Mouse (Mus musculus) kidney, adult 2 months (tissue): ENCODE data around the gene Mrps14. TPM values are rescaled to one million over a fixed set of nuclear protein-coding genes. Genes with fewer than 3 reads are reported as not detected.

ENCODE experiments used
- DNase-seq: peaks from one replicate; pipeline ENCODE4 v3.0.0; 2021
- H3K27ac ChIP-seq: fragments of 200-500 bp; 2 replicates; pipeline ENCODE4 v1.5.1; 2012; ENCODE audit warnings: low read depth, low read length, control low read depth, inconsistent platforms; ENCODE audit not compliant: insufficient read depth
- H3K27me3 ChIP-seq: fragments of 200-500 bp; replicated peaks from 2 replicates; pipeline ENCODE4 v1.6.1; 2012; ENCODE audit warnings: mild to moderate bottlenecking, moderate library complexity, low read length, inconsistent platforms; ENCODE audit not compliant: control insufficient read depth, insufficient read depth
- H3K36me3 ChIP-seq: fragments of 200-500 bp; 2 replicates; pipeline ENCODE4 v1.6.1; 2012; ENCODE audit warnings: mild to moderate bottlenecking, moderate library complexity, low read length, inconsistent platforms; ENCODE audit not compliant: control insufficient read depth, insufficient read depth
- H3K4me1 ChIP-seq: fragments of 200-500 bp; 2 replicates; pipeline ENCODE4 v1.6.1; 2011; ENCODE audit warnings: low read length; ENCODE audit not compliant: control insufficient read depth, insufficient read depth
- H3K4me3 ChIP-seq: fragments of 200-500 bp; 2 replicates; pipeline ENCODE4 v1.5.1; 2011; ENCODE audit warnings: mild to moderate bottlenecking, low read depth, low read length, control low read depth; ENCODE audit not compliant: insufficient read depth
- CTCF ChIP-seq: fragments of 200-500 bp; conservative IDR thresholded peaks from 2 replicates; pipeline ENCODE4 v1.5.1; 2011; ENCODE audit warnings: low read depth, mild to moderate bottlenecking, control low read depth, low read length, moderate library complexity, mixed read lengths; ENCODE audit not compliant: insufficient read depth, insufficient read length
- POLR2A ChIP-seq: fragments of 200-500 bp; IDR thresholded peaks from one replicate; pipeline ENCODE4 v1.6.1; 2011; ENCODE audit warnings: low read depth, low read length, control low read depth
- WGBS: fragments of 180-500 bp; shearing (Covaris S2); methylation state at CpG from one replicate; pipeline ENCODE4 v1.1.7; 2018; 5-methylcytosine and 5-hydroxymethylcytosine counted together
- polyA plus RNA-seq: library from polyadenylated mRNA; depleted of rRNA; stranded (reverse); fragments of >200 nt; gene quantifications from 2 replicates; pipeline ENCODE4 v1.2.3, GENCODE M21; 2012; rRNA removed

Gene Mrps14
- 42.3 and 53.5 TPM in 2 replicates for polyA plus RNA-seq

DNA sequence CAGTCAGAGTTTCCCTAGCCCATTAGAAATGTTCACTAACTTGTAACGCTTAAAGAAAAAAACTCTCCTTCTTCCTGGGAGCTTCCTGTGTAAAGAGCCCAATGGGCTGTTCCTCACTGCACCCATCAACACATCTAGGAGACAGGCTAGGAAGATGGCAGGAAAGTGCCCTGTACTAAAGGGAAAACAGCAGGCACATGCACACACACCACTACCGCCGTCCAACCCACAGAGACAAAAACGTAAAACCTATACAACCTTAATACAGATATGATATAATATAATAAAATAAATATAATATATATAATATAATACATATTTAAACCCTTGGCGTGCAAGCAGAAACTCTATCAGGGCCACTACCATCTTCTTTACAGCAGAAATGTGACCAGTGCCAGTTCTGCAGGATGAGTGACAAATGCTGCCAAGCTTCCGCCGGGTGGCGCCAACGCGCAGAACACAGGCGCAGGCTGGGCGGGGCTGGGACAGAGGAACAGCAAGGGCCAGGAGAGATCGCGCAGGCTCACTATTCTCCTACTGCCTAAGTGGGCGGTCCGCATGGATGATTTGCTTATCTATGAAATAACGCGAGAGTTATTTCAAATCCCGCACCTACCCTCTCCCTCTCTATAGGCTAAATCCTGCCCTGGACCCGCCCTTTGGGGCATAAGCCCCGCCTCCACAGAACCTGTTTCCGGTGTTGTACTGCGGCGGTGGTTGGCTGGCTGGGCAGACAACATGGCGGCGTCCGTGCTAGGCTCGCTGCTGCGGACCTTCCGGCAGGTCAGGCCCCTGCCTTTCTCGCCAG lies at the start of gene Mrps14:
Mrps14 (plus strand) TSS at position 687 of the 808 bp plus-strand sequence.
- 0 out of 2 replicates have a peak, but pooled peaks cover 3% of the 10 kb centered on the region for H3K4me1 ChIP-seq
- H3K36me3 ChIP-seq, result no peaks in the 10 kb centered on the region; the same call in 1 of the 2 replicates
- H3K27me3 ChIP-seq, result no peaks in the 10 kb centered on the region
- H3K27ac ChIP-seq, result peak within 1 kb of the TSS; percentile 70
- TF ChIP-seq POLR2A (no peak), CTCF (peak; percentile 83)
- 5% methylated on average over 31 of the region's 31 CpGs for WGBS
- H3K4me3 ChIP-seq, result peak within 1 kb of the TSS; percentile 98
- peak; percentile 99 for DNase-seq

DNA sequence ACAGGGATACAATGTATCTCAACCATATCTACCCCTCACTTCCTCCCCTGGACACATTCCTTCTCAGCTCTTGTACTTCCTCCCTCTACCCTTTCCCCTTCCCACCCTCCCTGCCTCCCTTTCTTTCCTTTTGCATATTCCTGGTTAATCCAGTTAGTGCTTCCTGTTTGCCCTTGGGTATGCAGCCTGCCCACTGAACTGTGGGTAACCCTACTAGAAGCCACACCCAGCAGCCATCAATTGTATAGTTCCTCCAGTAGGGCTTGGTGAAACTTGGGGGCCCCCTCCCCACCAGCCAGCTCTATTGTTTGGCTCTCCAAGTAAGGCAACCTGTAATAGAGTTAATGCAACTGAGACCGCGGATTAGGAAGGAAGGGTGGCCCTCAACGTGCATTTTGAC lies 49.4 kb upstream of the Mrps14 start:
- H3K27me3 ChIP-seq, result no peaks in the 10 kb centered on the region
- no peaks in the 10 kb centered on the region for H3K4me1 ChIP-seq
- no peaks in the 10 kb centered on the region for H3K36me3 ChIP-seq
- no peak for DNase-seq
- no peak overlapping the region for H3K4me3 ChIP-seq
- WGBS, result 70% methylated on average over 3 of the region's 3 CpGs
- H3K27ac ChIP-seq, result no peak overlapping the region
- TF ChIP-seq POLR2A (no peak), CTCF (no peak)

DNA sequence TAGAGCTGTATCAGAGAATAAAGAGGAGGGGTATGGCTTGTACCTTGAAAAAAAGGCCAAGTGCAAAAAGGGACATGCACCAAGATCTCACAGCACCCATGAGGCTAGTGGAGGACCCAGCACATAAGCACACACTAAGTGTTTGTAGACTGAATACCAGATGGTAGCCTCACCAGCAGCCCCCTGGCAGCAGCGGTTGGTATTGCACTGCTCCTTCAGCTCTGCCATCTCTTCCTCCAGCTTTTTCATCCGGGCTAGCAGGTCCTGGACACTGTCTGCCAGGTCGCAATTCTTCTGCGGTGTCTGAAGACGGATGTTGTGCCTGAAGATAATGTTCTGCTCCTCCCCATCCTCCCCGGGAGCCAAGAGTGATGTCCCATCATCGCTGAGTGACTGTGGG lies 47.7 kb upstream of the Mrps14 start:
- Histone ChIP-seq H3K36me3 (no peaks in the 10 kb centered on the region), H3K4me1 (no peaks in the 10 kb centered on the region), H3K27ac (no peak overlapping the region), H3K27me3 (no peaks in the 10 kb centered on the region), H3K4me3 (no peak overlapping the region)
- DNase-seq, result no peak
- no peak for TF ChIP-seq POLR2A
- TF ChIP-seq CTCF, result no peak
- 79% methylated on average over 7 of the region's 7 CpGs for WGBS

DNA sequence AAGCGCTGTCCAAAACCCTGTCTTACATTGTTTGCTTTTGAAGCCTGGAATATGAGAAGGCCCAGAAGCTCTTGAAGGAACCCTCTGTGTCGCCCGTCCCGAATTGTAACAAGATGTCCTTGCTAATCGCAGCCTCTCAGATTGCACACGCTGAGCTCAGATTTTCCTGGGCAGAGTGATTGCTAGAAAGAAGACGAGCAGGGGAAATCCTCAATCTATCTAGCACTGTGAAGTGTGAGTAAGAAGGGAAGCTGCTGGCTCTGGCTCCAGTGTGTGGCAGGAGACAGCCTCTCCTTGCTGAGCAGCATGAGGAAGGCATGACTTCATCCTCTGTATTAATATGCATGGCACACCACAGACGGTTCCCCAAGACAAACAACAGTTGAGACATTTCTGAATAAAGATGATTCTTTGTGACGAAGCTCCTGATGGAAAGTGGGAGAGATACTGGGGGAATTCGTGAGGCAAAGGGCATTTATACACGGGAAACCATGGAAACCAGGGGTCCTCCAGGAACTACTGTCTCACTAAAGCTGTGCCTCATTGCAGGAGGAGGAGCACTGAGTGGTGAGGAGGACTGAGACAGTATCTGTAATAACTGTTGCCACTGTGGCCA lies 45.6 kb upstream of the Mrps14 start:
- Histone ChIP-seq H3K4me3 (no peak overlapping the region), H3K27me3 (no peaks in the 10 kb centered on the region), H3K36me3 (no peaks in the 10 kb centered on the region), H3K4me1 (no peaks in the 10 kb centered on the region), H3K27ac (no peak overlapping the region)
- DNase-seq, result no peak
- 42% methylated on average over 11 of the region's 11 CpGs for WGBS
- TF ChIP-seq CTCF (no peak), POLR2A (no peak)

DNA sequence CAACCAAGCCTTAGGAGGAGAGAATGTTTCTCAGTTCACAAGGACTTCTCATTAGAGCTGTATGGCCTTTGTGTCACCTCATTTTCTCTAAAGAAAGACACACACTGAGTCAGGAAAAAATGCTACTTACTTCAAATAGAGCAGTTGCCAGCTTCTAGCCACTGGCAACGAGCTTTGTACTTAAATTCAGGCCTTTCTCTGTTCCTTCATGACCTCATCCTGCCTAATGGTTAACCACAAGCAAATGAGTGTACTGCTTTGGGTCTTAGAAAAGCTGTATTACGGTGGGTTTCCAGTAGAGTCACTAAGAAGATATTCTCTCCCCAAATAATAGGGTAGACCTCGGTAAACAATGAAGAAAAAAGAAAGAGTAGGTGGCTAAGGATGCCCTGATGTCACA lies 44.3 kb upstream of the Mrps14 start:
- Histone ChIP-seq H3K27ac (no peak overlapping the region), H3K4me3 (no peak overlapping the region), H3K27me3 (no peaks in the 10 kb centered on the region), H3K36me3 (no peaks in the 10 kb centered on the region), H3K4me1 (no peaks in the 10 kb centered on the region)
- peak; percentile 7 for DNase-seq
- TF ChIP-seq POLR2A, result no peak
- 56% methylated on average over 3 of the region's 3 CpGs for WGBS

DNA sequence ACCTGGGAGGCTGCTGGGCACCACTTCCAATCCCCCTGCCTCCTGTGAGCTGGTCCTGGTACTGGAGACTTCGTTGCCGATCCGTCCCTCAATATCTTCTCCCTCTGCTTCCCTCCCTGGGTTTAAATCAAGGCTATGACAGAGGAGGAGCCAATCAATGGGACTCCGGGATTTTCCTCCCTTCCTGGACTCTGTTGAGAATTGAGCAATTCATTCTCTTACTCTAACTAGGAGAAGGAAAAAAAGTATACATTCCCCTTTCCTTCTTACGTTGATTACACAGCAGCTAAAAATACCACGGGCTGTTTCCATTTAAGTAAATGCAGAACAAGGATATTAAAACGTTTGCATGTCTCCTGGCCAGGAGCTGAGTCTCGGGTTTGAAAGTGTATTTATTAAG lies 41.5 kb upstream of the Mrps14 start, which contains the start of gene Tnn:
Tnn (minus strand) TSS at position 101 of the 400 bp plus-strand sequence.
- Histone ChIP-seq H3K27me3 (no peaks in the 10 kb centered on the region), H3K4me1 (no peaks in the 10 kb centered on the region), H3K4me3 (no peak within 1 kb of the TSS), H3K27ac (no peak within 1 kb of the TSS), H3K36me3 (no peaks in the 10 kb centered on the region)
- WGBS, result 51% methylated on average over 8 of the region's 8 CpGs
- no peak for DNase-seq
- no peak for TF ChIP-seq POLR2A
- TF ChIP-seq CTCF, result no peak

DNA sequence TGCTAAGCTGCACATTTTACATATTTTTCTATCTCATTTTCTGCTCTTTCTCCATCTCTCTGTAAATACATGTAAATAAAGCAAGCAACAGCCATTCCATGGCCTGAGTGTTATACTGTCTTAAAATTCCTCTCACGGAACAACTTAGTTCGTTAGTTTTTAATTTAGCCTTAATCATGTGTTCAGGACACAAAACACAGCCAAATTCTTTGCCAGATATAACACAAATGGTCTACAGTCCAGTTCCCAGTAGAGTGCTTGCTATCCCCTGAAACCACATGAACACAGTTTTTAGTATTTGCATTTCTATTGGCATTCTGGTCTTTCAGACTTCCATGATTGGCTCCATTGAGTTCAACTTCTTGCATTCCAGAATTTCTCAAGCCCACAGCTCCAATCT lies 36.8 kb upstream of the Mrps14 start:
- no peaks in the 10 kb centered on the region for H3K27me3 ChIP-seq
- no peaks in the 10 kb centered on the region for H3K36me3 ChIP-seq
- H3K4me3 ChIP-seq, result no peak overlapping the region
- H3K4me1 ChIP-seq, result no peaks in the 10 kb centered on the region
- no peak for TF ChIP-seq CTCF
- no peak for TF ChIP-seq POLR2A
- DNase-seq, result no peak
- no peak overlapping the region for H3K27ac ChIP-seq
- 89% methylated on average over 2 of the region's 2 CpGs for WGBS

DNA sequence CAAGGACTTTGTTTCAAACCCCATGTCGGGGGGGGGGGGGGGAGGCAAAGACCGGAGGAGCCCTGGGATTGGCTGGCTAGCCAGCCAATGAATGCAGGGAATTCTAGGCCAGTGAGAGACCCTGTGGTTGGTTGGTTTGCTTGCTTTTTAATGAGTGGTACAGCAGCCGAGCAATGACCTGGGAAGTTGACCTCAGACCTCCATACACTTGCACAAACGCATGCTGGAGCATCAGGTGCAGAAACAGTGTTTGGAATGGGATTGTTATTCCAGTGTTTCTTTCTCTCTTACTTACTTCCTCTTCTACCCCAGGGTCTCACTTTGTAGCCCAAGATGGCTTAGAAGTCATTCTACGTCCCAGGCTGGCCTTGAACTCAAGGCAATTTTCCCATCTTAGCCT lies 28.4 kb upstream of the Mrps14 start:
- H3K4me1 ChIP-seq, result no peaks in the 10 kb centered on the region
- H3K27me3 ChIP-seq, result no peaks in the 10 kb centered on the region
- no peak overlapping the region for H3K27ac ChIP-seq
- WGBS, result 60% methylated on average over 3 of the region's 5 CpGs
- TF ChIP-seq CTCF, result no peak
- TF ChIP-seq POLR2A, result no peak
- no peak for DNase-seq
- H3K4me3 ChIP-seq, result no peak overlapping the region
- no peaks in the 10 kb centered on the region for H3K36me3 ChIP-seq
